Mouse (Mus musculus): ENCODE results near the gene Ppm1l. TPM values are rescaled to one million over a fixed set of nuclear protein-coding genes. Genes with fewer than 3 reads are reported as not detected.
"Not testable (repeated sequence)": the region's sequence is repeated elsewhere in the genome, so short reads cannot be mapped to it uniquely, and the experiment has no call there.

Ppm1l gene
- polyA plus RNA-seq, 1 experiment from 2014 or later, result 23.8 TPM

- no peak overlapping the region for H3K4me2 ChIP-seq (replicated peaks)
- WGBS, result 73% methylated on average over 4 of the region's 4 CpGs
- H3K4me1 ChIP-seq, result peaks cover 11% of the 10 kb centered on the region
- peaks cover 24% of the 10 kb centered on the region for H3K27me3 ChIP-seq
- no peak overlapping the region for H3K27ac ChIP-seq (replicated peaks)
- ATAC-seq (ENCODE audit: low FRiP score, low read depth), result no peak
- H3K36me3 ChIP-seq, result no peaks in the 10 kb centered on the region
- no peak overlapping the region for H3K4me3 ChIP-seq
- no peak overlapping the region for H3K9ac ChIP-seq (replicated peaks)
- H3K9me3 ChIP-seq, result no peaks in the 10 kb centered on the region
These were observed 106.7 kb downstream of the Ppm1l start for GRCm38 (mm10) chr3:69423371-69423770.

- H3K4me2 ChIP-seq (replicated peaks); H3K4me3 ChIP-seq; H3K9me3 ChIP-seq; H3K27ac ChIP-seq (replicated peaks); ATAC-seq (ENCODE audit: low FRiP score, low read depth); H3K36me3 ChIP-seq; H3K9ac ChIP-seq (replicated peaks): not testable (repeated sequence)
- WGBS, result 76% methylated on average over 2 of the region's 2 CpGs
- Histone ChIP-seq H3K4me1 (peaks cover 12% of the 10 kb centered on the region), H3K27me3 (peaks cover 26% of the 10 kb centered on the region)
These were observed 108.1 kb downstream of the Ppm1l start for GRCm38 (mm10) chr3:69424781-69425180.

- WGBS, result 91% methylated on average over 4 of the region's 4 CpGs
- H3K4me3 ChIP-seq, result no peak overlapping the region
- no peak for ATAC-seq (ENCODE audit: low FRiP score, low read depth)
- no peak overlapping the region for H3K9ac ChIP-seq (replicated peaks)
- peaks cover 12% of the 10 kb centered on the region for H3K4me1 ChIP-seq
- no peak overlapping the region for H3K27ac ChIP-seq (replicated peaks)
- no peaks in the 10 kb centered on the region for H3K36me3 ChIP-seq
- H3K4me2 ChIP-seq (replicated peaks), result no peak overlapping the region
- peaks cover 22% of the 10 kb centered on the region for H3K27me3 ChIP-seq
- H3K9me3 ChIP-seq, result no peaks in the 10 kb centered on the region
These were observed 110.6 kb downstream of the Ppm1l start for GRCm38 (mm10) chr3:69427259-69427658.

GRCm38 (mm10) chr3:69428221-69428620, 111.6 kb downstream of the Ppm1l start:
- Histone ChIP-seq H3K27me3 (peaks cover 17% of the 10 kb centered on the region), H3K4me1 (peaks cover 12% of the 10 kb centered on the region), H3K27ac (replicated peaks) (peak overlapping the region; percentile 46), H3K9ac (replicated peaks) (no peak overlapping the region), H3K36me3 (no peaks in the 10 kb centered on the region), H3K4me3 (no peak overlapping the region), H3K4me2 (replicated peaks) (no peak overlapping the region), H3K9me3 (no peaks in the 10 kb centered on the region)
- ATAC-seq (ENCODE audit: low FRiP score, low read depth), result peak; percentile 67
- WGBS, result 16% methylated on average over 3 of the region's 3 CpGs

GRCm38 (mm10) chr3:69429319-69429718, 112.7 kb downstream of the Ppm1l start:
- Histone ChIP-seq H3K27me3 (peaks cover 14% of the 10 kb centered on the region), H3K4me3 (no peak overlapping the region), H3K4me1 (peaks cover 12% of the 10 kb centered on the region), H3K4me2 (replicated peaks) (no peak overlapping the region), H3K36me3 (no peaks in the 10 kb centered on the region), H3K9me3 (no peaks in the 10 kb centered on the region), H3K27ac (replicated peaks) (no peak overlapping the region), H3K9ac (replicated peaks) (no peak overlapping the region)
- 87% methylated on average over 5 of the region's 5 CpGs for WGBS
- ATAC-seq (ENCODE audit: low FRiP score, low read depth), result no peak

- Histone ChIP-seq H3K27me3 (peaks cover 5% of the 10 kb centered on the region; the same call in 1 of the 2 replicates), H3K4me2 (replicated peaks) (no peak overlapping the region), H3K4me3 (no peak overlapping the region), H3K9me3 (no peaks in the 10 kb centered on the region), H3K36me3 (no peaks in the 10 kb centered on the region), H3K9ac (replicated peaks) (no peak overlapping the region), H3K4me1 (peaks cover 3% of the 10 kb centered on the region; the same call in 1 of the 2 replicates), H3K27ac (replicated peaks) (no peak overlapping the region)
- no peak for ATAC-seq (ENCODE audit: low FRiP score, low read depth)
- WGBS, result 87% methylated on average over 10 of the region's 10 CpGs
These were observed 116.9 kb downstream of the Ppm1l start for GRCm38 (mm10) chr3:69433580-69433979.

GRCm38 (mm10) chr3:69438773-69439514, 122.3 kb downstream of the Ppm1l start:
- H3K36me3 ChIP-seq, result no peaks in the 10 kb centered on the region
- peaks cover 6% of the 10 kb centered on the region; the same call in 1 of the 2 replicates for H3K4me1 ChIP-seq
- H3K9ac ChIP-seq (replicated peaks), result no peak overlapping the region
- H3K27me3 ChIP-seq, result no peaks in the 10 kb centered on the region
- H3K4me2 ChIP-seq (replicated peaks), result no peak overlapping the region
- ATAC-seq (ENCODE audit: low FRiP score, low read depth), result no peak
- 88% methylated on average over 12 of the region's 12 CpGs for WGBS
- no peak overlapping the region for H3K4me3 ChIP-seq
- H3K27ac ChIP-seq (replicated peaks), result no peak overlapping the region
- H3K9me3 ChIP-seq, result no peaks in the 10 kb centered on the region

- Histone ChIP-seq H3K4me1 (0 out of 2 replicates have a peak, but pooled peaks cover 4% of the 10 kb centered on the region), H3K4me3 (no peak overlapping the region), H3K9me3 (no peaks in the 10 kb centered on the region), H3K27me3 (no peaks in the 10 kb centered on the region), H3K27ac (replicated peaks) (no peak overlapping the region), H3K9ac (replicated peaks) (no peak overlapping the region), H3K4me2 (replicated peaks) (no peak overlapping the region), H3K36me3 (no peaks in the 10 kb centered on the region)
- no peak for ATAC-seq (ENCODE audit: low FRiP score, low read depth)
- 36% methylated on average over 5 of the region's 5 CpGs for WGBS
These were observed 124.1 kb downstream of the Ppm1l start for GRCm38 (mm10) chr3:69440761-69441160.

GRCm38 (mm10) chr3:69446989-69447388, 130.3 kb downstream of the Ppm1l start:
- no peaks in the 10 kb centered on the region for H3K27me3 ChIP-seq
- no peak overlapping the region for H3K27ac ChIP-seq (replicated peaks)
- no peak overlapping the region for H3K4me3 ChIP-seq
- H3K4me1 ChIP-seq, result no peaks in the 10 kb centered on the region
- 87% methylated on average over 5 of the region's 5 CpGs for WGBS
- H3K36me3 ChIP-seq, result no peaks in the 10 kb centered on the region
- no peak overlapping the region for H3K9ac ChIP-seq (replicated peaks)
- no peak for ATAC-seq (ENCODE audit: low FRiP score, low read depth)
- H3K9me3 ChIP-seq, result no peaks in the 10 kb centered on the region
- no peak overlapping the region for H3K4me2 ChIP-seq (replicated peaks)

- Histone ChIP-seq H3K4me2 (replicated peaks) (no peak overlapping the region), H3K36me3 (no peaks in the 10 kb centered on the region), H3K9ac (replicated peaks) (no peak overlapping the region), H3K4me3 (no peak overlapping the region), H3K27ac (replicated peaks) (no peak overlapping the region), H3K27me3 (no peaks in the 10 kb centered on the region), H3K4me1 (no peaks in the 10 kb centered on the region), H3K9me3 (no peaks in the 10 kb centered on the region)
- no peak for ATAC-seq (ENCODE audit: low FRiP score, low read depth)
- WGBS, result 75% methylated on average over 3 of the region's 3 CpGs
These were observed 132.4 kb downstream of the Ppm1l start for GRCm38 (mm10) chr3:69449041-69449440.

- Histone ChIP-seq H3K9me3 (no peaks in the 10 kb centered on the region), H3K4me1 (no peaks in the 10 kb centered on the region), H3K4me2 (replicated peaks) (no peak overlapping the region), H3K36me3 (no peaks in the 10 kb centered on the region), H3K4me3 (no peak overlapping the region), H3K27ac (replicated peaks) (no peak overlapping the region), H3K27me3 (no peaks in the 10 kb centered on the region), H3K9ac (replicated peaks) (no peak overlapping the region)
- ATAC-seq (ENCODE audit: low FRiP score, low read depth), result no peak
- WGBS, result 80% methylated on average over 3 of the region's 3 CpGs
These were observed 137.7 kb downstream of the Ppm1l start for GRCm38 (mm10) chr3:69454330-69454729.

- 88% methylated on average over 5 of the region's 5 CpGs for WGBS
These were observed 139.4 kb downstream of the Ppm1l start for GRCm38 (mm10) chr3:69456071-69456470.

GRCm38 (mm10) chr3:69458756-69459155, 142.1 kb downstream of the Ppm1l start:
- H3K36me3 ChIP-seq, result no peaks in the 10 kb centered on the region
- no peak overlapping the region for H3K9ac ChIP-seq (replicated peaks)
- no peaks in the 10 kb centered on the region for H3K4me1 ChIP-seq
- WGBS, result 91% methylated on average over 6 of the region's 6 CpGs
- no peak overlapping the region for H3K4me2 ChIP-seq (replicated peaks)
- no peaks in the 10 kb centered on the region for H3K9me3 ChIP-seq
- H3K4me3 ChIP-seq, result no peak overlapping the region
- H3K27me3 ChIP-seq, result no peaks in the 10 kb centered on the region
- no peak for ATAC-seq (ENCODE audit: low FRiP score, low read depth)
- no peak overlapping the region for H3K27ac ChIP-seq (replicated peaks)

More at GRCm38 (mm10) chr3:69456071-69456470, 139.4 kb downstream of the Ppm1l start:
- no peak for ATAC-seq (ENCODE audit: low FRiP score, low read depth)
- no peak overlapping the region for H3K4me2 ChIP-seq (replicated peaks)
- no peaks in the 10 kb centered on the region for H3K36me3 ChIP-seq
- H3K27ac ChIP-seq (replicated peaks), result no peak overlapping the region
- H3K4me3 ChIP-seq, result no peak overlapping the region
- no peak overlapping the region for H3K9ac ChIP-seq (replicated peaks)
- H3K27me3 ChIP-seq, result no peaks in the 10 kb centered on the region
- no peaks in the 10 kb centered on the region for H3K4me1 ChIP-seq
- no peaks in the 10 kb centered on the region for H3K9me3 ChIP-seq
